Mouse (Mus musculus) left cerebral cortex, postnatal 4 days (tissue): ENCODE measurements around the gene Hecw1. TPM values are rescaled to one million over a fixed set of nuclear protein-coding genes. Genes with fewer than 3 reads are reported as not detected.

Experiments
- DNase-seq: peaks from one replicate; pipeline ENCODE4 v3.0.0-alpha.2; 2022
- intact Hi-C: fragments of 180-260 bp; cut with DNase I; formaldehyde crosslinking; loops from one replicate; pipeline ENCODE4 v1.15.1; 2025
- total RNA-seq, 2 experiments: library from RNA; stranded (reverse); gene quantifications; 2 replicates each; pipeline ENCODE4 v1.2.3; 2021

Gene Hecw1
- 100 to 1,000 TPM; 199 to 218 TPM for total RNA-seq

GRCm38 (mm10) chr13:14522906-14523269 lies at the start of gene Hecw1:
Hecw1 (minus strand) TSS chr13:14523228.
- DNase-seq: peak; percentile 51
- intact Hi-C loops: loop anchor here (10.0 kb wide), 1 partner anchor 178 kb away; no protein-coding TSS in a partner anchor

GRCm38 (mm10) chr13:14561336-14561735 lies 38.3 kb upstream of the Hecw1 start:
- no peak for DNase-seq
- intact Hi-C loops: no loop called here

GRCm38 (mm10) chr13:14552628-14553027 lies 29.6 kb upstream of the Hecw1 start:
- intact Hi-C loops: no loop called here
- no peak for DNase-seq

GRCm38 (mm10) chr13:14542860-14543259 lies 19.8 kb upstream of the Hecw1 start:
- intact Hi-C loops: no loop called here
- DNase-seq: no peak

GRCm38 (mm10) chr13:14522128-14522905 lies 711 bp downstream of the Hecw1 start:
- intact Hi-C loops: loop anchor here (10.0 kb wide), 1 partner anchor 178 kb away; no protein-coding TSS in a partner anchor
- DNase-seq: peak; percentile 62

GRCm38 (mm10) chr13:14521746-14522127 lies 1.3 kb downstream of the Hecw1 start:
- intact Hi-C loops: loop anchor here (10.0 kb wide), 1 partner anchor 177 kb away; no protein-coding TSS in a partner anchor
- DNase-seq: peak; percentile 11

- DNase-seq: no peak
Measured at GRCm38 (mm10) chr13:14519605-14520004, 3.4 kb downstream of the Hecw1 start.

GRCm38 (mm10) chr13:14517478-14517877 lies 5.5 kb downstream of the Hecw1 start:
- intact Hi-C loops: no loop called here
- DNase-seq: no peak

More at GRCm38 (mm10) chr13:14519605-14520004, 3.4 kb downstream of the Hecw1 start:
- intact Hi-C loops: loop anchor here (10.0 kb wide), 1 partner anchor 175 kb away; no protein-coding TSS in a partner anchor

GRCm38 (mm10) chr13:14515106-14515505 lies 7.9 kb downstream of the Hecw1 start:
- intact Hi-C loops: no loop called here
- no peak for DNase-seq

GRCm38 (mm10) chr13:14513934-14514333 lies 9.1 kb downstream of the Hecw1 start:
- intact Hi-C loops: no loop called here
- DNase-seq: no peak

- intact Hi-C loops: no loop called here
- DNase-seq: no peak
Measured at GRCm38 (mm10) chr13:14506765-14507164, 16.3 kb downstream of the Hecw1 start.

- intact Hi-C loops: no loop called here
- DNase-seq: no peak
Measured at GRCm38 (mm10) chr13:14500251-14500650, 22.8 kb downstream of the Hecw1 start.

GRCm38 (mm10) chr13:14498780-14499179 lies 24.2 kb downstream of the Hecw1 start:
- intact Hi-C loops: no loop called here
- no peak for DNase-seq

GRCm38 (mm10) chr13:14496954-14497353 lies 26.1 kb downstream of the Hecw1 start:
- intact Hi-C loops: no loop called here

GRCm38 (mm10) chr13:14487812-14488211 lies 35.2 kb downstream of the Hecw1 start:
- intact Hi-C loops: no loop called here
- no peak for DNase-seq

More at GRCm38 (mm10) chr13:14496954-14497353, 26.1 kb downstream of the Hecw1 start:
- DNase-seq: no peak

GRCm38 (mm10) chr13:14471121-14471520 lies 51.9 kb downstream of the Hecw1 start:
- intact Hi-C loops: no loop called here
- DNase-seq: no peak

GRCm38 (mm10) chr13:14467517-14467916 lies 55.5 kb downstream of the Hecw1 start:
- intact Hi-C loops: no loop called here
- no peak for DNase-seq

GRCm38 (mm10) chr13:14461036-14461435 lies 62.0 kb downstream of the Hecw1 start:
- no peak for DNase-seq
- intact Hi-C loops: no loop called here

- intact Hi-C loops: no loop called here
- no peak for DNase-seq
Measured at GRCm38 (mm10) chr13:14457043-14457442, 66.0 kb downstream of the Hecw1 start.

GRCm38 (mm10) chr13:14439540-14439939 lies 83.5 kb downstream of the Hecw1 start:
- no peak for DNase-seq
- intact Hi-C loops: no loop called here

GRCm38 (mm10) chr13:14428845-14429553 lies 94.0 kb downstream of the Hecw1 start:
- no peak for DNase-seq
- intact Hi-C loops: no loop called here

GRCm38 (mm10) chr13:14424836-14425235 lies 98.2 kb downstream of the Hecw1 start:
- DNase-seq: no peak

More at GRCm38 (mm10) chr13:14424836-14425235, 98.2 kb downstream of the Hecw1 start:
- intact Hi-C loops: no loop called here
